Mouse (Mus musculus) bone marrow macrophage, adult 2 months (primary cell): ENCODE results near the gene Abhd5.

Source experiments
- CTCF ChIP-seq: IDR thresholded peaks from 2 replicates; pipeline ENCODE4 v1.5.1; 2012; ENCODE audit warnings: low read depth, mild to moderate bottlenecking, low read length, moderate library complexity
- POLR2A ChIP-seq: IDR thresholded peaks from 2 replicates; pipeline ENCODE4 v1.6.1; 2012; ENCODE audit warnings: mild to moderate bottlenecking, low read depth, low read length, borderline replicate concordance

GRCm38 (mm10) chr9:122421911-122422310 is 70.5 kb downstream of the Abhd5 start:
- TF ChIP-seq CTCF (no peak), POLR2A (no peak)
